Mouse (Mus musculus): Measurements from ENCODE around the gene Hus1.

DNA sequence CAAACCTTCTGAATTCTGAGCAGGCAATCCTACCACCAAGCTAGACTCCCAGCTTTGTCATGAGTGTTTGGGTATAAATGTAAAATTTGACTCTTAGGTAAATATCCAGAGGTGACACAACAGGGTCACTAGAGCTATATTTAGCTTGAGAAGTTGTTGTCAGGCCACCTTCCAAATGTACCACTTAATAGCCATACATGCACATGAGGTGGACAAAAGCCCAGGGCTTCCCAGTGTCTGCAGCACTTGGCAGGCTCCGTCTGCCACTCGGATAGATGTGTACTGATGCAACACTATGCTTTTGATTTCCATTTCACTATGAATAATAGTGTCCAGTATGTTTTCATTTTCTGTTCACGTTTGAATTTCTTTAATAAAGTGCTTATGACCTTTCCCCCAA lies 14.2 kb upstream of the Hus1 start:
- TF ChIP-seq POLR2A (IDR thresholded peaks at IDR 0.05; ENCODE audit: insufficient read depth, low read depth, low read length) (no peak), CTCF (IDR thresholded peaks at IDR 0.05; ENCODE audit: insufficient read depth, low read depth, low read length) (no peak)
